Mouse (Mus musculus) intestine, embryonic 16.5 days (tissue): ENCODE results near the gene Eya3. TPM values are rescaled to one million over a fixed set of nuclear protein-coding genes. Genes with fewer than 3 reads are reported as not detected.
"Not testable (repeated sequence)": the region's sequence is repeated elsewhere in the genome, so short reads cannot be mapped to it uniquely, and the experiment has no call there.

Experiments used
- ATAC-seq: fragments of 200-750 bp; cut with Nextera tagmentation; 2 replicates; pipeline ENCODE4 v1.8.0; 2017; ENCODE audit warnings: moderate TSS enrichment, moderate library complexity
- H3K27ac ChIP-seq: fragments of 300-500 bp; sonication (generic); 2 replicates; pipeline ENCODE4 v1.5.1; 2014; ENCODE audit warnings: mild to moderate bottlenecking, low read length
- H3K27me3 ChIP-seq: fragments of 300-500 bp; sonication (generic); replicated peaks from 2 replicates; pipeline ENCODE4 v1.6.1; 2014; ENCODE audit warnings: low read length, control low read depth, mixed read lengths; ENCODE audit not compliant: control insufficient read depth, insufficient read depth
- H3K36me3 ChIP-seq: fragments of 300-500 bp; sonication (generic); 2 replicates; pipeline ENCODE4 v1.6.1; 2014; ENCODE audit warnings: low read length, control low read depth; ENCODE audit not compliant: control insufficient read depth, insufficient read depth
- H3K4me1 ChIP-seq: fragments of 300-500 bp; sonication (generic); 2 replicates; pipeline ENCODE4 v1.6.1; 2014; ENCODE audit warnings: low read length, control low read depth, mixed read lengths; ENCODE audit not compliant: control insufficient read depth, insufficient read depth
- H3K4me2 ChIP-seq: fragments of 300-500 bp; sonication (generic); 2 replicates; pipeline ENCODE4 v1.6.1; 2014; ENCODE audit warnings: low read depth, low read length, control low read depth
- H3K4me3 ChIP-seq: fragments of 300-500 bp; sonication (generic); 2 replicates; pipeline ENCODE4 v1.5.1; 2014; ENCODE audit warnings: mild to moderate bottlenecking, low read length
- H3K9ac ChIP-seq: fragments of 300-500 bp; sonication (generic); 2 replicates; pipeline ENCODE4 v1.6.1; 2014; ENCODE audit warnings: low read depth, low read length
- H3K9me3 ChIP-seq: fragments of 300-500 bp; sonication (generic); 2 replicates; pipeline ENCODE4 v1.6.1; 2016; ENCODE audit warnings: low read length, control low read depth; ENCODE audit not compliant: control insufficient read depth
- WGBS: fragments of 180-500 bp; shearing (Covaris S2); extraction: QIAGEN DNeasy Blood & Tissue Kit; methylation state at CpG from one replicate; pipeline ENCODE4 v1.1.7; 2014; 5-methylcytosine and 5-hydroxymethylcytosine counted together
- polyA plus RNA-seq: library from polyadenylated mRNA; unstranded; fragments of >200 nt; fragmentation: Nextera tagmentation; extraction: Ambion mirVana; gene quantifications from 2 replicates; pipeline ENCODE4 v1.2.1, GENCODE M21; 2015

The Eya3 gene
- 22.6 and 22.8 TPM in 2 replicates for polyA plus RNA-seq

DNA sequence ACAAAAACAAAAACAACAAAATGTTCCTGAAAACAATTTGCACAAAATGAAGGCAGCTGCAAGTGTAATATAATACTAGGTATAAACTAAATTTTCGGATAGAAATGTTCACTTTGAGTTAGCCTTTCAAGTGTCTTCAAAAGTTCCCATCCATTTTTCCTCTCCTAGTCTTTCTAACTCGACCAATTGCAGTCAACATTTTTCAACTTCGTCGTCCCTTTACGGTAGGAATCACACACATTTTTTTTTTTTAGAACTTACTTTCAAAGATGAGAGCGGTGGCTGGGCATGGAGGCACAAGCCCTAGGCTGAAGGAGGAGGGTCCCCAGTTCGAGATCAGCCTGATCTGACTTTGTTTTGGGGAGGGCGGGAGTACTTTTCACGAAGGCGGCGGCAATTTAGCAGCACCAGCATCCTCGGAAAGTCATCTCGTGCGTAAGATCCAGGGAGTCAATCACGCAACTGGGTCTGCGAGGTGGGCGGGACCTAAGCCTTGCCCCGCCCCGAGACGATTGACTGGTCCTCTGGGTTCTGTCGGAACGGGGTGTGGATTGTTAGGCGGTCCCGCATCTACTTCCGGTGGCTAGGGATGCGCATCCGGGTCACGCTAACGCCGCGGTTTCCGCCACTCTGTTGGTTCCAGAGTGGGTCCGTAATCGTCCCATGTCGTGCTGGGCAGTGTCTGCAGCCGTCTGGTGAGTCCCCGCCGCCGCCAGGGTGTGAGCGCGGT is at the start of gene Eya3:
Eya3 (plus strand) TSS at position 527 of the 730 bp plus-strand sequence.
- peak within 1 kb of the TSS; percentile 93 for H3K4me3 ChIP-seq
- H3K4me1 ChIP-seq, result peaks cover 5% of the 10 kb centered on the region
- H3K27me3 ChIP-seq, result no peaks in the 10 kb centered on the region
- peak within 1 kb of the TSS; percentile 81 for H3K9ac ChIP-seq
- no peaks in the 10 kb centered on the region for H3K9me3 ChIP-seq
- H3K27ac ChIP-seq, result peak within 1 kb of the TSS; percentile 78
- ATAC-seq, result peak; percentile 99
- H3K4me2 ChIP-seq, result peak within 1 kb of the TSS; percentile 95
- under 1% methylated on average over 41 of the region's 41 CpGs for WGBS
- 0 out of 2 replicates have a peak, but pooled peaks cover 2% of the 10 kb centered on the region for H3K36me3 ChIP-seq

DNA sequence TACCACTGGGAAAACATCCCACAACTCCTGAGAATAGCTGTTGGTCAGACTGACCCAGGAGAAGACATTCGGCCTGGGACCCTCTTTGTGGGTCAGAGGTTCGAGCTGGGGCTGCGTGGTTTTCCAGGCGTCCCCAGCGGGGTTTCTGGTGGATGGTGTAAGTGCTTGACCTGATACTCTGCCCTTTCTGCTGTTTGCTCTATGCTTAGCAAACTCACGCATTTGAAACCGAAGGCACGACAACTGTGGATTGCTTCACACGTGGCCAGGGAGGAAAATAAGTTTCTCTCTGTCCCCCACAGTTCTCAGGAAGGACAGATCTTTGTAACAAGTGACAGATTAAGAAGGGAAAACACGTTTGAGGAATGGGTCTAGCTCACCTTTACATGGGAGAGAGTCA is 48.1 kb upstream of the Eya3 start:
- 79% methylated on average over 10 of the region's 10 CpGs for WGBS
- Histone ChIP-seq H3K9ac (no peak overlapping the region), H3K4me3 (no peak overlapping the region), H3K27me3 (no peaks in the 10 kb centered on the region), H3K4me2 (no peak overlapping the region), H3K36me3 (no peaks in the 10 kb centered on the region), H3K27ac (no peak overlapping the region), H3K4me1 (no peaks in the 10 kb centered on the region), H3K9me3 (no peaks in the 10 kb centered on the region)
- ATAC-seq, result no peak

DNA sequence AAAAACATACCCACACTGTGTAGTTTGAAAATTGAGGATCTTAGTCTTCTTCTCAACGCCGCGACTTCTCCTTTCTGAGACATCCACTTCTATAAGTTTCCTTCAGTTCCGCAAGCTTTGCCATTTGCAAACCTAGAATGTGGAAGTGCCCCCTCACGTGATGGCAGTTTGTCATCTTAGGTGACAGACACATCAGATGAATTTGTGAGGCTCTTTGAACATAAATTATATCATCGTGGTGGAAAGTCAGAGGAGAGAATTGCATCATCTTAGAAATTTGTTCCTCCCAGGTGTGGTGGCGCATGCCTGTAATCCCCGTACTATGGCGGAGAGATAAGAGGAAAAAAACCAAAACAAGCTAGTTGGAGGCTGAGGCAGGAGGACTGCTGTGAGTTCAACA is 45.8 kb upstream of the Eya3 start:
- Histone ChIP-seq H3K4me3 (no peak overlapping the region), H3K9ac (no peak overlapping the region), H3K36me3 (no peaks in the 10 kb centered on the region), H3K4me1 (no peaks in the 10 kb centered on the region), H3K27me3 (no peaks in the 10 kb centered on the region), H3K27ac (no peak overlapping the region), H3K4me2 (no peak overlapping the region), H3K9me3 (no peaks in the 10 kb centered on the region)
- 87% methylated on average over 9 of the region's 9 CpGs for WGBS
- no peak for ATAC-seq

DNA sequence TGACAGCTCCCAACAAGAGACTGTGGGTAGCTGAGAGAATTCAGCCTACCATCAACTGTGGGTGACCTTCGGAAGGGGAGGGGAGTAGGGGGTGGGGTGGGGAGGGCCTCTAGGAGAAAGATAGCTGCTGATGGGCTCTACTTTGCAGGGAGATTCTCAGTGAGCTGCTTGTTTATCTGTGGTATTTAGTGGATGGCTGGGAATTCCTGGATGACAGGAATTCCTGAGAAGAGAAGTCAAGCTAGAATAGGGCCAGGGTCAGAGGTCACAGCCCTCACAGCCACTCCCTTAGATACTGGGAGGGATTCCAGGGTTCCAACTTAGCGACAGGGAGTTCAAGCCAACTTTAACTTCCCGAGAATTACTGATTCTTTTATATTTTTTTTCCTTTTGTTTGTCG is 44.6 kb upstream of the Eya3 start:
- Histone ChIP-seq H3K9me3 (no peaks in the 10 kb centered on the region), H3K36me3 (no peaks in the 10 kb centered on the region), H3K4me3 (no peak overlapping the region), H3K4me1 (no peaks in the 10 kb centered on the region), H3K9ac (no peak overlapping the region), H3K27me3 (no peaks in the 10 kb centered on the region), H3K4me2 (no peak overlapping the region), H3K27ac (no peak overlapping the region)
- WGBS, result 26% methylated on average over 4 of the region's 4 CpGs
- no peak for ATAC-seq

DNA sequence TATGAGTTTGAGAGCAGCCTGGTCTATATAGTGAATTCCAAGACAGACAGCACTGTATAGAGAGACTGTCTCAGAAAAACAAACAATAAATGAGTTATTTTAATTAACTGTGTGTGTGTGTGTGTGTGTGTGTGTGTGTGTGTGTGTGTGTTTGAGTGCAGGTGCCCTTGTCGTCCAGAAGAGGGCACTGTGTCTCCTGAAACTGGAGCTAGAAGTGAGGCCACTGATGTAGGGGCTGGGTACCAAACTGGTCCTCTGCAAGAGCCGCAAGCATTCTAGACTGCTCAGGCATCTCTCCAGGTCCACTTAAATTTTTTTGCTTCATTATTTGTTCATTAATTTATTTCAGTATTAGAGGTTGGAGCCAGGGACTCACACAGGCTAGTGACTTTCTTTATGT is 39.9 kb upstream of the Eya3 start:
- Histone ChIP-seq H3K36me3 (no peaks in the 10 kb centered on the region), H3K9ac (no peak overlapping the region), H3K9me3 (no peaks in the 10 kb centered on the region), H3K27me3 (no peaks in the 10 kb centered on the region), H3K27ac (no peak overlapping the region), H3K4me1 (no peaks in the 10 kb centered on the region), H3K4me3 (no peak overlapping the region), H3K4me2 (no peak overlapping the region)
- ATAC-seq, result no peak
- WGBS, result 94% methylated on average over 2 of the region's 2 CpGs

DNA sequence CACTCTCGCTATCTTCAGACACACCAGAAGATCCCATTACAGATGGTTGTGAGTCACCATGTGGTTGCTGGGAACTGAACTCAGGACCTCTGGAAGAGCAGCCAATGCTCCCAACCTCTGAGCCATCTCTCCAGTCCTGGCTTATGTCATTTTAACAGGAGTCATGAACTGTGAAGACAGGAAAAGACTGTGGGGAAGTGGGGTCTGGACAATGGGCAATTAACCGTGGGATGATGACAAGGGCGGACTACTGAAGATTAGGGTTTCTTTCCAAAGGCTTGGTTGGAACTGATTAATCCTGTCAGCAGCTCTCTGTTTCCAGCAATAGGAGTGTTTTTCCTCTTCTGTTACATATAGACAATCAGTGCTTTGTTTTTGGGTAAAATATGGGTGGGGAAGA is 39.0 kb upstream of the Eya3 start:
- H3K27me3 ChIP-seq, result no peaks in the 10 kb centered on the region
- 74% methylated on average over 3 of the region's 3 CpGs for WGBS
- H3K4me1 ChIP-seq, result no peaks in the 10 kb centered on the region
- H3K4me3 ChIP-seq, result no peak overlapping the region
- no peak overlapping the region for H3K27ac ChIP-seq
- H3K4me2 ChIP-seq, result no peak overlapping the region
- H3K9ac ChIP-seq, result no peak overlapping the region
- H3K9me3 ChIP-seq, result no peaks in the 10 kb centered on the region
- H3K36me3 ChIP-seq, result no peaks in the 10 kb centered on the region
- ATAC-seq, result no peak

DNA sequence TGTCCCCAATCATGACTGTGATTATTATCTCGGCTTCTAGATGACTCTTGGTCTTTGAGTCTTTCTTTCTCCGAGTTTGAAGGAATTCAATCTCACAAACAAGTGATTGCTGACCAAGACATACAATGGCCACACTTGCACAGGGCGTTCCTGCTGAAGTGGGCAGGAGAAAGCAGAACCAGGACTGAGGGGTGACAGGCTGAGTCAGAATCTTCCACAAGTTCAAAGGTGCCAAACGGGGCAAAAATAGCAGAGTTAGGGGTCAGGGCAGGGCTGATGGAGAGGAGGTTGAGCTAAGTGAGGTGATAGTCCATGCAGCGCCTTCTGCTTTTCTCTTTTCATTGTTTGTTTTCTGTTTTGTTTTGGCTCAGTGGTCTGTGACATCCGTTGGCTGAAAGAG is 38.3 kb upstream of the Eya3 start:
- WGBS, result 82% methylated on average over 6 of the region's 6 CpGs

DNA sequence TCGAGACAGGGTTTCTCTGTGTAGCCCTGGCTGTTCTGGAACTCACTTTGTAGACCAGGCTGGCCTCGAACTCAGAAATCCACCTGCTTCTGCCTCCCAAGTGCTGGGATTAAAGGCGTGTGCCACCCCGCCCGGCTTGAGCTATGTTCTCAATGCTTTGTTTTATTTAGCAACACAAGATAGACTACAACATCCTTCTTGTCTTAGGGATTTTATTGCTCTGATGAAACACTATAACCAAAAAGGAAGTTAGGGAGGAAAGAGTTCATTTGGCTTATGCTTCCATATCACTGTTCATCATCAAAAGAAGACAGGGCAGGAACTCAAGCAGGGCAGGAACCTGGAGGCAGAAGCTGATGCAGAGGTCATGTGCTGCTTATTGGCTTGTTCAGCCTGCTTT is 37.5 kb upstream of the Eya3 start:
- H3K9me3 ChIP-seq, H3K9ac ChIP-seq, H3K27ac ChIP-seq, H3K27me3 ChIP-seq, H3K4me1 ChIP-seq, H3K36me3 ChIP-seq, H3K4me3 ChIP-seq, ATAC-seq, H3K4me2 ChIP-seq: not testable (repeated sequence)
- WGBS, result 90% methylated on average over 4 of the region's 5 CpGs

More for the DNA sequence above, 38.3 kb upstream of the Eya3 start:
- Histone ChIP-seq H3K4me2 (no peak overlapping the region), H3K9ac (no peak overlapping the region), H3K27ac (no peak overlapping the region), H3K9me3 (no peaks in the 10 kb centered on the region), H3K4me3 (no peak overlapping the region), H3K4me1 (no peaks in the 10 kb centered on the region), H3K36me3 (no peaks in the 10 kb centered on the region), H3K27me3 (no peaks in the 10 kb centered on the region)
- no peak for ATAC-seq

DNA sequence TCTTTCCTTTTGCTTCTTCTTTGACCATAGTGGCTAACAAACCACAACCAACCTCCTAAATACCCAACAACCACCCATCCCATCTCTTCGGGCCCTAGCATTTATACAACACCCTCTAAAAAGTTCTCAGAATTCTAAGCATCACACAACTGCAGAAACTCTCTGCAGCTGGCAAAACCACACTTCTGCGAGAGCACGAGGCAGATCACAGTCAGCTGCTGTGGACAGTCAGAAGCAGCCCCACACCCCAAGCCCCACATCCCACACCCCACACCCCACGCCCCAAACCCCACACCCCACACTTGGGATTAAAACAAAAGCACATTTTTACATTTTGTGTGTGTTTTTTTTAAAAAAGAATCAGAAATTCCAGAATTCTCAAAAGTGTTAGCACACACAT is 35.3 kb upstream of the Eya3 start:
- no peak overlapping the region for H3K9ac ChIP-seq
- no peaks in the 10 kb centered on the region for H3K27me3 ChIP-seq
- no peak overlapping the region for H3K27ac ChIP-seq
- H3K4me3 ChIP-seq, result no peak overlapping the region
- H3K9me3 ChIP-seq, result no peaks in the 10 kb centered on the region
- WGBS, result 82% methylated on average over 4 of the region's 4 CpGs
- H3K36me3 ChIP-seq, result no peaks in the 10 kb centered on the region
- no peak overlapping the region for H3K4me2 ChIP-seq
- no peaks in the 10 kb centered on the region for H3K4me1 ChIP-seq
- no peak for ATAC-seq

DNA sequence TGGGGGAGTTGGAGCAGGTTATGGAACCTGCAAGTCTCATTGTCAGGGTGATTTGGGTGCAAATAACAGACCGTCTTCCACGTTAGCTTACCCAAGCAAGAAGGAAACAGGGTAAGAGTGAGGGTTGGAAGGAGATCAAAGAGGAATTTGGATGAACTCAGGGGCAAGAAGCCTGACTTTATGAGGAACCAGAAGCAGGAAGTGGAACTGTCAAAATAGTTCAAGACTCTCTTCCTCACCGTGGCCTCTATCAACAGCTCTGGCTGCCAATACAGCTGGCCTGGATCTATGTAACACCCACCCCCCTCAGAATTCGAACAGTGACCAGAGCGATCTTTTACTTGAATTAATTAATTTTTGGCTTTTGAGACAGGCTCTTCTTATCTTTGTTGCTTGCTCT is 33.0 kb upstream of the Eya3 start:
- ATAC-seq, result no peak
- Histone ChIP-seq H3K4me2 (no peak overlapping the region), H3K9ac (no peak overlapping the region), H3K36me3 (no peaks in the 10 kb centered on the region), H3K4me1 (no peaks in the 10 kb centered on the region), H3K27me3 (no peaks in the 10 kb centered on the region), H3K27ac (no peak overlapping the region), H3K9me3 (no peaks in the 10 kb centered on the region), H3K4me3 (no peak overlapping the region)
- 68% methylated on average over 5 of the region's 5 CpGs for WGBS
